Mouse (Mus musculus) gastrocnemius, adult 18-20 months (tissue): ENCODE data around the gene Nnat. TPM values are rescaled to one million over a fixed set of nuclear protein-coding genes. Genes with fewer than 3 reads are reported as not detected.

Experiments used
- DNase-seq: peaks from one replicate; pipeline ENCODE4 v3.0.0; 2021; ENCODE audit warnings: low spot score
- microRNA-seq: library from miRNA; unstranded; fragments of <30 nt; microRNA quantifications from one replicate; pipeline ENCODE4 v1.2.0, GENCODE M21; 2021
- total RNA-seq, 2 experiments: library from RNA; stranded (reverse); gene quantifications; 2 replicates each; pipeline ENCODE4 v1.2.3; 2021

The Nnat gene
- total RNA-seq, 2 experiments from 2014 or later: 1.6 to 16.4 TPM

GRCm38 (mm10) chr2:157601435-157601839 is 41.6 kb downstream of the Nnat start:
- no peak for DNase-seq

DNA sequence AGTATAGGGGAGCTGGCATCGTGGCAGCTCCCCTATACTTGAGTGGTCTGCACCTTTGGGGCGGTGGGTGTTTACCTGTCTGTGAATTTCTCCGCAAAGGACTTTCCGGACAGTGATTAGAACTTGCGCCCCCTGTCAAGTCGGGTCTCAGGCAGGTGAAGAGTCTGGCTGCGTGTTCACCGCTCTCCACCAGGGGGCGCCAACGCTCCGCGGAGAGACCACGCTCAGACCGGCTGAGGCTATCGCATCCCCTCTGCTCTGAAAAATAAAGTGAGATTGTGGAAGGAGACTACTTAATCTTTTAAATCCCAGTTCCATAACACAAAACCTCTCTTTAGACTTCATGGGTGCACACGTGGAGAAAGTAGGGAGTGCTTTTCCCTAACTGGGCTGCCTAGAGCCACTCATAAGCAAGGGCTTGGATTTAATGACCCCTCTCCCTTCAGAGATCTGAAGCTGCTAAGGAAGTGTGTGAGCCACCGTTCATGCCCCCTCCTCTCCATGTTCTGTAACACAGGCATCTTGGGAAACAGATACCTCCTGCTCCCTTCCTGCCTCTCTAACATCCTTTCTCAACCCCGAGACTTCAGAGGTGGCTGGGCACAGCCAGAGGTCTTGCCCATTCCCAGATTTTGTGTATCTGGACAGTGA is 45.3 kb downstream of the Nnat start:
- DNase-seq: peak; percentile 70

DNA sequence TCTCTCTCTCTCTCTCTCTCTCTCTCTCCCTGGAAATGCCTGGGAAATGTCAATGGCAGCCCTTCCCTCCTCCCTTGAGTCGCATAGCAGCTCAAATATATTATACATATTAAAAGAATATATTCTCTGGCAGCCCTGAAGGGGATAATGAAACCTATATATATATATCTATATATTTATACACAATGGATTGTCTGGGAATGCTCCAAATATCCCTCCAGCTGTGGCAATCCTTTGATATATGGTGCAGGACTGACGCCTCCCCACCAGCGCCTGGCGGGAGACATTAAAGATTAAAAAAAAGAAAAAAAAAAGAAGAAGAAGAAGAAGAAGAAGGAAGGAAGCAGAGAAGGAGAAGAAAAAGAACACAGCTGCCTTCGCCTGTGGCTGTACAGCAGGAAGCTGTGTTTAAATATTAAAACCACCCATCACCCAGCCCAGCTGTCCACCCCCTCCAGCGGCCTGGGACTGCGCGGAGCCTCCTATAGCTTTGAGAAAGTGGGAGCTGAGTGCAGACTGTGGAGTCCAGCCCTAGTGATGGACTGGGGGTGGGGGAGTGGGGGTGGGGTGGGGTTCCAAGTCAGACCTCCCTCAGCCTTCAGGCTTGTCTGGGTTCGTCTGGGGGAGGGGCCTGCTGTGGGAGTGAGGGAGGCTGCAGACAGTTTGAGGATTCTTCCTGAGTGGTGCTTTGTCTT is 47.8 kb downstream of the Nnat start:
- no peak for DNase-seq

- DNase-seq: no peak
These were observed 51.9 kb downstream of the Nnat start for GRCm38 (mm10) chr2:157611735-157612134.

Small RNA genes within 50 kb of the gene (microRNA-seq; reads per million reads assigned to microRNA genes)
- gene Gm23134: not detected

Other genes with a start within 250 kb of the Nnat start
- not detected for gene Ghrh, start 212.6 kb upstream of the Nnat start, total RNA-seq
- gene Manbal, start 192.5 kb upstream of the Nnat start, total RNA-seq: 10 to 100 TPM; 15.2 to 15.9 TPM
- gene Src, start 141.6 kb upstream of the Nnat start, total RNA-seq: 1 to 10 TPM; 2.8 to 3.0 TPM
- 10 to 100 TPM; 28.0 to 36.7 TPM for gene Blcap, start 11.2 kb downstream of the Nnat start, total RNA-seq
- 1 to 10 TPM; 8.8 to 9.7 TPM for gene Ctnnbl1, start 177.3 kb downstream of the Nnat start, total RNA-seq